Mouse (Mus musculus) limb, embryonic 15.5 days (tissue): Measurements from ENCODE around the gene Prkaa2. TPM values are rescaled to one million over a fixed set of nuclear protein-coding genes. Genes with fewer than 3 reads are reported as not detected.

Source experiments
- ATAC-seq: fragments of 200-750 bp; cut with Nextera tagmentation; 2 replicates; pipeline ENCODE4 v1.8.0; 2017; ENCODE audit warnings: low read depth, moderate TSS enrichment; ENCODE audit not compliant: insufficient number of reproducible peaks, low FRiP score, low TSS enrichment
- H3K27ac ChIP-seq: fragments of 300-500 bp; sonication (generic); 2 replicates; pipeline ENCODE4 v1.5.1; 2015; ENCODE audit warnings: moderate library complexity, mild to moderate bottlenecking, inconsistent platforms
- H3K27me3 ChIP-seq: fragments of 300-500 bp; sonication (generic); 2 replicates; pipeline ENCODE4 v1.6.1; 2015; ENCODE audit warnings: inconsistent platforms
- H3K36me3 ChIP-seq: fragments of 300-500 bp; sonication (generic); 2 replicates; pipeline ENCODE4 v1.6.1; 2015; ENCODE audit warnings: inconsistent platforms
- H3K4me1 ChIP-seq: fragments of 300-500 bp; sonication (generic); 2 replicates; pipeline ENCODE4 v1.6.1; 2015; ENCODE audit warnings: inconsistent platforms
- H3K4me2 ChIP-seq: fragments of 300-500 bp; sonication (generic); 2 replicates; pipeline ENCODE4 v1.6.1; 2015; ENCODE audit warnings: mild to moderate bottlenecking, inconsistent platforms
- H3K4me3 ChIP-seq: fragments of 300-500 bp; sonication (generic); 2 replicates; pipeline ENCODE4 v1.5.1; 2015; ENCODE audit warnings: mild to moderate bottlenecking, inconsistent platforms
- H3K9ac ChIP-seq: fragments of 300-500 bp; sonication (generic); 2 replicates; pipeline ENCODE4 v1.6.1; 2015; ENCODE audit warnings: inconsistent platforms
- H3K9me3 ChIP-seq: fragments of 300-500 bp; sonication (generic); 2 replicates; pipeline ENCODE4 v1.6.1; 2016; ENCODE audit warnings: inconsistent platforms
- WGBS: fragments of 180-500 bp; shearing (Covaris S2); methylation state at CpG from one replicate; pipeline ENCODE4 v1.1.7; 2015; 5-methylcytosine and 5-hydroxymethylcytosine counted together
- polyA plus RNA-seq: library from polyadenylated mRNA; unstranded; fragments of >200 nt; fragmentation: Nextera tagmentation; extraction: Ambion mirVana; gene quantifications from 2 replicates; pipeline ENCODE4 v1.2.1, GENCODE M21; 2015

Gene Prkaa2
- polyA plus RNA-seq, 1 experiment from 2014 or later = 1.2 TPM

GRCm38 (mm10) chr4:105071761-105072427 is 37.8 kb downstream of the Prkaa2 start:
- Histone ChIP-seq H3K4me3 (no peak overlapping the region), H3K27ac (no peak overlapping the region), H3K9me3 (no peaks in the 10 kb centered on the region), H3K4me2 (no peak overlapping the region), H3K4me1 (no peaks in the 10 kb centered on the region), H3K36me3 (no peaks in the 10 kb centered on the region), H3K9ac (no peak overlapping the region), H3K27me3 (no peaks in the 10 kb centered on the region)
- ATAC-seq = no peak
- 88% methylated on average over 3 of the region's 3 CpGs for WGBS

- no peaks in the 10 kb centered on the region for H3K4me1 ChIP-seq
- WGBS = 19% methylated on average over 3 of the region's 3 CpGs
Observed at GRCm38 (mm10) chr4:105070982-105071381, 38.7 kb downstream of the Prkaa2 start.

GRCm38 (mm10) chr4:105051291-105051690 is 58.4 kb downstream of the Prkaa2 start:
- Histone ChIP-seq H3K27me3 (no peaks in the 10 kb centered on the region), H3K9ac (no peak overlapping the region), H3K4me3 (no peak overlapping the region), H3K36me3 (no peaks in the 10 kb centered on the region), H3K27ac (no peak overlapping the region), H3K4me1 (no peaks in the 10 kb centered on the region), H3K4me2 (no peak overlapping the region), H3K9me3 (no peaks in the 10 kb centered on the region)
- WGBS = 90% methylated on average over 5 of the region's 5 CpGs
- no peak for ATAC-seq

More at GRCm38 (mm10) chr4:105070982-105071381, 38.7 kb downstream of the Prkaa2 start:
- no peak for ATAC-seq
- H3K27me3 ChIP-seq = no peaks in the 10 kb centered on the region
- no peak overlapping the region for H3K27ac ChIP-seq
- no peaks in the 10 kb centered on the region for H3K36me3 ChIP-seq
- no peak overlapping the region for H3K4me3 ChIP-seq
- no peak overlapping the region for H3K4me2 ChIP-seq
- H3K9ac ChIP-seq = no peak overlapping the region
- no peaks in the 10 kb centered on the region for H3K9me3 ChIP-seq

GRCm38 (mm10) chr4:105050041-105050440 is 59.6 kb downstream of the Prkaa2 start:
- Histone ChIP-seq H3K27ac (no peak overlapping the region), H3K9ac (no peak overlapping the region), H3K36me3 (no peaks in the 10 kb centered on the region), H3K4me2 (no peak overlapping the region), H3K4me1 (peaks cover 3% of the 10 kb centered on the region; the same call in 1 of the 2 replicates), H3K4me3 (no peak overlapping the region), H3K27me3 (no peaks in the 10 kb centered on the region), H3K9me3 (no peaks in the 10 kb centered on the region)
- ATAC-seq = no peak
- WGBS = 63% methylated on average over 1 of the region's 1 CpGs

GRCm38 (mm10) chr4:105034259-105034658 is 75.4 kb downstream of the Prkaa2 start:
- H3K4me1 ChIP-seq = no peaks in the 10 kb centered on the region
- ATAC-seq = no peak
- H3K4me3 ChIP-seq = no peak overlapping the region
- no peak overlapping the region for H3K9ac ChIP-seq
- H3K9me3 ChIP-seq = no peaks in the 10 kb centered on the region
- no peaks in the 10 kb centered on the region for H3K27me3 ChIP-seq
- H3K36me3 ChIP-seq = no peaks in the 10 kb centered on the region
- no peak overlapping the region for H3K27ac ChIP-seq
- no peak overlapping the region for H3K4me2 ChIP-seq

- no peak for ATAC-seq
- no peaks in the 10 kb centered on the region for H3K4me1 ChIP-seq
- 55% methylated on average over 7 of the region's 7 CpGs for WGBS
Observed at GRCm38 (mm10) chr4:105033153-105033552, 76.5 kb downstream of the Prkaa2 start.

GRCm38 (mm10) chr4:105031104-105031503 is 78.6 kb downstream of the Prkaa2 start:
- no peak for ATAC-seq
- Histone ChIP-seq H3K4me1 (no peaks in the 10 kb centered on the region), H3K9me3 (no peaks in the 10 kb centered on the region), H3K4me3 (no peak overlapping the region), H3K27ac (no peak overlapping the region), H3K9ac (no peak overlapping the region), H3K4me2 (no peak overlapping the region), H3K27me3 (no peaks in the 10 kb centered on the region), H3K36me3 (no peaks in the 10 kb centered on the region)
- 71% methylated on average over 8 of the region's 8 CpGs for WGBS

More at GRCm38 (mm10) chr4:105033153-105033552, 76.5 kb downstream of the Prkaa2 start:
- H3K36me3 ChIP-seq = no peaks in the 10 kb centered on the region
- no peak overlapping the region for H3K9ac ChIP-seq
- H3K27ac ChIP-seq = no peak overlapping the region
- no peaks in the 10 kb centered on the region for H3K27me3 ChIP-seq
- no peak overlapping the region for H3K4me3 ChIP-seq
- no peak overlapping the region for H3K4me2 ChIP-seq
- H3K9me3 ChIP-seq = no peaks in the 10 kb centered on the region

GRCm38 (mm10) chr4:105027278-105027677 is 82.4 kb downstream of the Prkaa2 start:
- H3K4me3 ChIP-seq = no peak overlapping the region
- no peaks in the 10 kb centered on the region for H3K27me3 ChIP-seq
- H3K4me2 ChIP-seq = no peak overlapping the region
- no peaks in the 10 kb centered on the region for H3K4me1 ChIP-seq
- H3K36me3 ChIP-seq = no peaks in the 10 kb centered on the region
- WGBS = 78% methylated on average over 6 of the region's 6 CpGs
- H3K9me3 ChIP-seq = no peaks in the 10 kb centered on the region
- no peak overlapping the region for H3K27ac ChIP-seq
- no peak overlapping the region for H3K9ac ChIP-seq
- ATAC-seq = no peak

GRCm38 (mm10) chr4:105016006-105016613 is 93.6 kb downstream of the Prkaa2 start:
- H3K4me2 ChIP-seq = no peak overlapping the region
- no peaks in the 10 kb centered on the region for H3K4me1 ChIP-seq
- no peaks in the 10 kb centered on the region for H3K27me3 ChIP-seq
- no peaks in the 10 kb centered on the region for H3K36me3 ChIP-seq
- H3K27ac ChIP-seq = no peak overlapping the region
- 74% methylated on average over 4 of the region's 4 CpGs for WGBS
- H3K9ac ChIP-seq = no peak overlapping the region
- ATAC-seq = no peak
- no peaks in the 10 kb centered on the region for H3K9me3 ChIP-seq
- no peak overlapping the region for H3K4me3 ChIP-seq

- Histone ChIP-seq H3K4me2 (no peak overlapping the region), H3K9ac (no peak overlapping the region), H3K4me3 (no peak overlapping the region), H3K4me1 (no peaks in the 10 kb centered on the region), H3K27me3 (no peaks in the 10 kb centered on the region), H3K9me3 (no peaks in the 10 kb centered on the region), H3K27ac (no peak overlapping the region), H3K36me3 (no peaks in the 10 kb centered on the region)
- no peak for ATAC-seq
- 22% methylated on average over 6 of the region's 6 CpGs for WGBS
Observed at GRCm38 (mm10) chr4:105015496-105015895, 94.2 kb downstream of the Prkaa2 start.

GRCm38 (mm10) chr4:105013718-105014117 is 96.0 kb downstream of the Prkaa2 start:
- no peak for ATAC-seq
- no peaks in the 10 kb centered on the region for H3K27me3 ChIP-seq
- no peaks in the 10 kb centered on the region for H3K36me3 ChIP-seq
- H3K9me3 ChIP-seq = no peaks in the 10 kb centered on the region
- H3K27ac ChIP-seq = no peak overlapping the region
- no peak overlapping the region for H3K9ac ChIP-seq
- no peak overlapping the region for H3K4me3 ChIP-seq
- no peak overlapping the region for H3K4me2 ChIP-seq
- 89% methylated on average over 7 of the region's 7 CpGs for WGBS
- no peaks in the 10 kb centered on the region for H3K4me1 ChIP-seq

- Histone ChIP-seq H3K36me3 (no peaks in the 10 kb centered on the region), H3K4me2 (no peak overlapping the region), H3K27ac (no peak overlapping the region), H3K9me3 (no peaks in the 10 kb centered on the region), H3K9ac (no peak overlapping the region), H3K4me1 (no peaks in the 10 kb centered on the region), H3K27me3 (no peaks in the 10 kb centered on the region), H3K4me3 (no peak overlapping the region)
- 86% methylated on average over 4 of the region's 4 CpGs for WGBS
- no peak for ATAC-seq
Observed at GRCm38 (mm10) chr4:105007360-105008018, 102.2 kb downstream of the Prkaa2 start.
